ENCODE assay signal across 8 mouse cellular contexts in genomic region chr17:83078601-83079360, GRCm38 (mm10).
DNase-seq lines count a peak whose midpoint lies in the region; ATAC-seq and TF ChIP-seq lines count a peak whose summit lies in the region.
"Had no signal": no experiment of that assay in that cellular context is flagged by ENCODE, and none has a peak within 500 bp of the region (broad histone marks: within the 10 kb centered on the region; RNA-seq: fewer than 3 reads in every experiment).

No protein-coding gene starts in this region.

- H3K4me3 ChIP-seq in testis, adult 2 months (ENCODE audit: control insufficient read depth, low read depth, low read length) = no peak overlapping the region
- no peak overlapping the region for H3K4me3 ChIP-seq in limb, embryonic 15.5 days

- peak overlapping the region; percentile 66 for H3K27ac ChIP-seq in testis, adult 2 months (ENCODE audit: control insufficient read depth, insufficient read depth, low read depth, low read length)
- H3K27ac ChIP-seq in limb, embryonic 15.5 days = peak overlapping the region; percentile 18; the same call in 1 of the 2 replicates

- H3K27me3 ChIP-seq in testis, adult 2 months (ENCODE audit: control insufficient read depth, insufficient read depth, low read length) = no peaks in the 10 kb centered on the region
- peaks cover 6% of the 10 kb centered on the region; the same call in 1 of the 2 replicates for H3K27me3 ChIP-seq in limb, embryonic 15.5 days

- DNase-seq in testis, postnatal 14 days (ENCODE audit: low spot score) = no peak
- no peak for DNase-seq in thymus, postnatal 10 days (ENCODE audit: low spot score in 2 of 2)
- no peak for DNase-seq in left cerebral cortex, adult 8-10 months (ENCODE audit: low spot score in 2 of 2)
- DNase-seq: thymus, postnatal 14 days had no signal

- WGBS in limb, embryonic 15.5 days = 21% methylated on average over 19 of the region's 19 CpGs

- H3K36me3 ChIP-seq in testis, adult 2 months (ENCODE audit: control insufficient read depth, insufficient read depth, low read length) = no peaks in the 10 kb centered on the region
- H3K36me3 ChIP-seq in limb, embryonic 15.5 days = no peaks in the 10 kb centered on the region

- ATAC-seq in granulocyte monocyte progenitor cell, adult 5-6 weeks (replicated peaks; ENCODE audit: poor library complexity, severe bottlenecking) = peak; percentile 35
- no peak for ATAC-seq in limb, embryonic 15.5 days (ENCODE audit: insufficient number of reproducible peaks, low FRiP score, low TSS enrichment, low read depth)
- ATAC-seq in CD4-positive, CD25-positive, alpha-beta regulatory T cell, adult 4 months = no peak

- no peak overlapping the region; the same call in 1 of the 2 replicates for H3K4me2 ChIP-seq in limb, embryonic 15.5 days

- H3K9me3 ChIP-seq in limb, embryonic 15.5 days = no peaks in the 10 kb centered on the region

- peaks cover 6% of the 10 kb centered on the region; the same call in 1 of the 2 replicates for H3K4me1 ChIP-seq in testis, adult 2 months (ENCODE audit: control insufficient read depth, insufficient read depth, low read length)
- peaks cover 39% of the 10 kb centered on the region for H3K4me1 ChIP-seq in limb, embryonic 15.5 days

- TF ChIP-seq POLR2A in testis, adult 2 months (IDR thresholded peaks at IDR 0.05; ENCODE audit: control insufficient read depth, low read depth, low read length) = no peak

- H3K9ac ChIP-seq in limb, embryonic 15.5 days = no peak overlapping the region

- TF ChIP-seq CTCF in testis, adult 2 months (IDR thresholded peaks at IDR 0.05; ENCODE audit: control insufficient read depth, insufficient read depth, insufficient replicate concordance, low read depth, low read length) = no peak
